Mouse (Mus musculus) limb, embryonic 10.5 days (tissue): ENCODE data around the gene Vax2. TPM values are rescaled to one million over a fixed set of nuclear protein-coding genes. Genes with fewer than 3 reads are reported as not detected.

Source experiments
- DNase-seq: peaks from one replicate; pipeline ENCODE4 v3.0.0-alpha.2; 2017; ENCODE audit warnings: low spot score
- H3K27ac ChIP-seq: fragments of 300-500 bp; sonication (generic); 2 replicates; pipeline ENCODE4 v1.5.1; 2016; ENCODE audit warnings: mild to moderate bottlenecking
- H3K27me3 ChIP-seq: fragments of 300-500 bp; sonication (generic); 2 replicates; pipeline ENCODE4 v1.6.1; 2016; ENCODE audit warnings: low read depth, mild to moderate bottlenecking; ENCODE audit not compliant: poor library complexity, severe bottlenecking
- H3K36me3 ChIP-seq: fragments of 300-500 bp; sonication (generic); 2 replicates; pipeline ENCODE4 v1.6.1; 2016; ENCODE audit warnings: mild to moderate bottlenecking, moderate library complexity
- H3K4me1 ChIP-seq: fragments of 300-500 bp; sonication (generic); 2 replicates; pipeline ENCODE4 v1.6.1; 2016
- H3K4me3 ChIP-seq: fragments of 300-500 bp; sonication (generic); 2 replicates; pipeline ENCODE4 v1.5.1; 2016; ENCODE audit warnings: mild to moderate bottlenecking, moderate library complexity
- H3K9me3 ChIP-seq: fragments of 300-500 bp; sonication (generic); replicated peaks from 2 replicates; pipeline ENCODE4 v1.6.1; 2016; ENCODE audit warnings: mild to moderate bottlenecking
- WGBS: fragments of 180-500 bp; shearing (Covaris S2); methylation state at CpG from one replicate; pipeline ENCODE4 v1.1.7; 2016; 5-methylcytosine and 5-hydroxymethylcytosine counted together
- polyA plus RNA-seq: library from polyadenylated mRNA; unstranded; fragments of >200 nt; fragmentation: Nextera tagmentation; extraction: Ambion mirVana; gene quantifications from 2 replicates; pipeline ENCODE4 v1.2.1, GENCODE M21; 2016

Vax2 gene
- polyA plus RNA-seq = 6.3 and 10.7 TPM in 2 replicates

GRCm38 (mm10) chr6:83711067-83711675 lies at the start of gene Vax2:
Vax2 (plus strand) TSS chr6:83711264.
- under 1% methylated on average over 46 of the region's 46 CpGs for WGBS
- H3K4me3 ChIP-seq = peak within 1 kb of the TSS; percentile 58
- H3K27me3 ChIP-seq = peaks cover 100% of the 10 kb centered on the region
- peak within 1 kb of the TSS; percentile 59 for H3K27ac ChIP-seq
- no peaks in the 10 kb centered on the region for H3K36me3 ChIP-seq
- H3K4me1 ChIP-seq = peaks cover 80% of the 10 kb centered on the region
- no peaks in the 10 kb centered on the region for H3K9me3 ChIP-seq
- peak; percentile 95 for DNase-seq

GRCm38 (mm10) chr6:83665009-83665408 lies 46.1 kb upstream of the Vax2 start:
- DNase-seq = no peak
- H3K36me3 ChIP-seq = no peaks in the 10 kb centered on the region
- H3K4me1 ChIP-seq = no peaks in the 10 kb centered on the region
- H3K27me3 ChIP-seq = no peaks in the 10 kb centered on the region
- WGBS = 95% methylated on average over 2 of the region's 2 CpGs
- H3K4me3 ChIP-seq = no peak overlapping the region
- H3K27ac ChIP-seq = no peak overlapping the region
- H3K9me3 ChIP-seq = no peaks in the 10 kb centered on the region

GRCm38 (mm10) chr6:83673395-83673794 lies 37.7 kb upstream of the Vax2 start:
- no peaks in the 10 kb centered on the region for H3K27me3 ChIP-seq
- no peak overlapping the region for H3K4me3 ChIP-seq
- H3K9me3 ChIP-seq = no peaks in the 10 kb centered on the region
- H3K4me1 ChIP-seq = no peaks in the 10 kb centered on the region
- H3K27ac ChIP-seq = no peak overlapping the region
- WGBS = 11% methylated on average over 4 of the region's 4 CpGs
- peak; percentile 88 for DNase-seq
- H3K36me3 ChIP-seq = no peaks in the 10 kb centered on the region

GRCm38 (mm10) chr6:83677757-83678156 lies 33.3 kb upstream of the Vax2 start, which contains the start of gene Cd207:
Cd207 (minus strand) TSS chr6:83677857.
- no peaks in the 10 kb centered on the region for H3K9me3 ChIP-seq
- H3K4me3 ChIP-seq = no peak within 1 kb of the TSS
- no peak for DNase-seq
- no peak within 1 kb of the TSS for H3K27ac ChIP-seq
- 80% methylated on average over 4 of the region's 4 CpGs for WGBS
- H3K36me3 ChIP-seq = no peaks in the 10 kb centered on the region
- H3K27me3 ChIP-seq = peaks cover 8% of the 10 kb centered on the region; the same call in 1 of the 2 replicates
- no peaks in the 10 kb centered on the region for H3K4me1 ChIP-seq

- 84% methylated on average over 4 of the region's 4 CpGs for WGBS
- DNase-seq = no peak
- Histone ChIP-seq H3K4me1 (peaks cover 17% of the 10 kb centered on the region), H3K27me3 (peaks cover 71% of the 10 kb centered on the region), H3K36me3 (no peaks in the 10 kb centered on the region), H3K4me3 (no peak overlapping the region), H3K27ac (no peak overlapping the region), H3K9me3 (no peaks in the 10 kb centered on the region)
Observed at GRCm38 (mm10) chr6:83689374-83689773, 21.7 kb upstream of the Vax2 start.

- no peaks in the 10 kb centered on the region for H3K9me3 ChIP-seq
- DNase-seq = peak; percentile 67
- peaks cover 17% of the 10 kb centered on the region for H3K4me1 ChIP-seq
- no peak overlapping the region for H3K27ac ChIP-seq
- no peak overlapping the region for H3K4me3 ChIP-seq
- H3K27me3 ChIP-seq = peaks cover 80% of the 10 kb centered on the region
- 27% methylated on average over 4 of the region's 5 CpGs for WGBS
- no peaks in the 10 kb centered on the region for H3K36me3 ChIP-seq
Observed at GRCm38 (mm10) chr6:83690277-83690676, 20.8 kb upstream of the Vax2 start.

- 51% methylated on average over 2 of the region's 2 CpGs for WGBS
- Histone ChIP-seq H3K4me3 (no peak overlapping the region), H3K27ac (no peak overlapping the region), H3K36me3 (no peaks in the 10 kb centered on the region), H3K27me3 (peaks cover 86% of the 10 kb centered on the region), H3K4me1 (peaks cover 17% of the 10 kb centered on the region), H3K9me3 (no peaks in the 10 kb centered on the region)
- no peak for DNase-seq
Observed at GRCm38 (mm10) chr6:83690936-83691335, 20.1 kb upstream of the Vax2 start.

- H3K36me3 ChIP-seq = no peaks in the 10 kb centered on the region
- H3K27ac ChIP-seq = no peak overlapping the region
- no peak for DNase-seq
- 2% methylated on average over 12 of the region's 12 CpGs for WGBS
- H3K27me3 ChIP-seq = peaks cover 94% of the 10 kb centered on the region
- peaks cover 33% of the 10 kb centered on the region for H3K4me1 ChIP-seq
- no peaks in the 10 kb centered on the region for H3K9me3 ChIP-seq
- no peak overlapping the region for H3K4me3 ChIP-seq
Observed at GRCm38 (mm10) chr6:83692962-83693361, 18.1 kb upstream of the Vax2 start.

GRCm38 (mm10) chr6:83693835-83694234 lies 17.2 kb upstream of the Vax2 start:
- Histone ChIP-seq H3K4me1 (peaks cover 34% of the 10 kb centered on the region), H3K4me3 (no peak overlapping the region), H3K27me3 (peaks cover 98% of the 10 kb centered on the region), H3K9me3 (no peaks in the 10 kb centered on the region), H3K36me3 (no peaks in the 10 kb centered on the region), H3K27ac (no peak overlapping the region)
- WGBS = under 1% methylated on average over 9 of the region's 9 CpGs
- DNase-seq = peak; percentile 74

GRCm38 (mm10) chr6:83695731-83696130 lies 15.3 kb upstream of the Vax2 start:
- H3K9me3 ChIP-seq = no peaks in the 10 kb centered on the region
- no peak for DNase-seq
- H3K27me3 ChIP-seq = peaks cover 100% of the 10 kb centered on the region
- H3K36me3 ChIP-seq = no peaks in the 10 kb centered on the region
- 3% methylated on average over 3 of the region's 3 CpGs for WGBS
- H3K4me1 ChIP-seq = peaks cover 34% of the 10 kb centered on the region
- H3K27ac ChIP-seq = no peak overlapping the region
- no peak overlapping the region for H3K4me3 ChIP-seq

- 2% methylated on average over 7 of the region's 7 CpGs for WGBS
- no peak overlapping the region for H3K4me3 ChIP-seq
- no peak for DNase-seq
- peaks cover 28% of the 10 kb centered on the region for H3K4me1 ChIP-seq
- H3K27me3 ChIP-seq = peaks cover 100% of the 10 kb centered on the region
- H3K27ac ChIP-seq = no peak overlapping the region
- no peaks in the 10 kb centered on the region for H3K36me3 ChIP-seq
- H3K9me3 ChIP-seq = no peaks in the 10 kb centered on the region
Observed at GRCm38 (mm10) chr6:83696684-83697083, 14.4 kb upstream of the Vax2 start.

- 2% methylated on average over 8 of the region's 8 CpGs for WGBS
- Histone ChIP-seq H3K27me3 (peaks cover 100% of the 10 kb centered on the region), H3K4me3 (no peak overlapping the region), H3K36me3 (no peaks in the 10 kb centered on the region), H3K4me1 (peaks cover 33% of the 10 kb centered on the region), H3K27ac (no peak overlapping the region), H3K9me3 (no peaks in the 10 kb centered on the region)
- DNase-seq = no peak
Observed at GRCm38 (mm10) chr6:83697932-83698331, 13.1 kb upstream of the Vax2 start.

GRCm38 (mm10) chr6:83699971-83700370 lies 11.1 kb upstream of the Vax2 start:
- Histone ChIP-seq H3K9me3 (no peaks in the 10 kb centered on the region), H3K4me1 (peaks cover 35% of the 10 kb centered on the region), H3K36me3 (no peaks in the 10 kb centered on the region), H3K27me3 (peaks cover 100% of the 10 kb centered on the region), H3K4me3 (no peak overlapping the region), H3K27ac (no peak overlapping the region)
- 3% methylated on average over 5 of the region's 5 CpGs for WGBS
- DNase-seq = no peak

- Histone ChIP-seq H3K4me1 (peaks cover 39% of the 10 kb centered on the region), H3K27me3 (peaks cover 100% of the 10 kb centered on the region), H3K4me3 (no peak overlapping the region), H3K27ac (no peak overlapping the region), H3K36me3 (no peaks in the 10 kb centered on the region), H3K9me3 (no peaks in the 10 kb centered on the region)
- DNase-seq = peak; percentile 41
- under 1% methylated on average over 11 of the region's 11 CpGs for WGBS
Observed at GRCm38 (mm10) chr6:83701001-83701400, 10.1 kb upstream of the Vax2 start.
